Mouse (Mus musculus) liver, embryonic 15.5 days (tissue): ENCODE results near the gene Tmem213. TPM values are rescaled to one million over a fixed set of nuclear protein-coding genes. Genes with fewer than 3 reads are reported as not detected.

Source experiments
- ATAC-seq: fragments of 200-750 bp; cut with Nextera tagmentation; 2 replicates; pipeline ENCODE4 v1.8.0; 2017; ENCODE audit warnings: moderate number of reproducible peaks, mild to moderate bottlenecking, moderate library complexity; ENCODE audit not compliant: insufficient read depth
- H3K27ac ChIP-seq: fragments of 300-500 bp; sonication (generic); replicated peaks from 2 replicates; pipeline ENCODE4 v1.5.1; 2015; ENCODE audit warnings: mild to moderate bottlenecking, inconsistent platforms
- H3K27me3 ChIP-seq: fragments of 300-500 bp; sonication (generic); 2 replicates; pipeline ENCODE4 v1.6.1; 2015; ENCODE audit warnings: mild to moderate bottlenecking, inconsistent platforms
- H3K36me3 ChIP-seq: fragments of 300-500 bp; sonication (generic); replicated peaks from 2 replicates; pipeline ENCODE4 v1.6.1; 2015; ENCODE audit warnings: moderate library complexity, mild to moderate bottlenecking, inconsistent platforms
- H3K4me1 ChIP-seq: fragments of 300-500 bp; sonication (generic); replicated peaks from 2 replicates; pipeline ENCODE4 v1.6.1; 2015; ENCODE audit warnings: inconsistent platforms
- H3K4me2 ChIP-seq: fragments of 300-500 bp; sonication (generic); 2 replicates; pipeline ENCODE4 v1.6.1; 2015; ENCODE audit warnings: moderate library complexity, mild to moderate bottlenecking, inconsistent platforms
- H3K4me3 ChIP-seq: fragments of 300-500 bp; sonication (generic); replicated peaks from 2 replicates; pipeline ENCODE4 v1.5.1; 2015; ENCODE audit warnings: mild to moderate bottlenecking, inconsistent platforms
- H3K9ac ChIP-seq: fragments of 300-500 bp; sonication (generic); 2 replicates; pipeline ENCODE4 v1.6.1; 2015; ENCODE audit warnings: moderate library complexity, mild to moderate bottlenecking, inconsistent platforms
- H3K9me3 ChIP-seq: fragments of 300-500 bp; sonication (generic); replicated peaks from 2 replicates; pipeline ENCODE4 v1.6.1; 2016; ENCODE audit warnings: inconsistent platforms
- WGBS: fragments of 180-500 bp; shearing (Covaris S2); methylation state at CpG from one replicate; pipeline ENCODE4 v1.1.7; 2015; ENCODE audit warnings: mixed read lengths; ENCODE audit not compliant: insufficient replicate concordance; 5-methylcytosine and 5-hydroxymethylcytosine counted together
- polyA plus RNA-seq: library from polyadenylated mRNA; unstranded; fragments of >200 nt; fragmentation: Nextera tagmentation; extraction: Ambion mirVana; gene quantifications from 2 replicates; pipeline ENCODE4 v1.2.1, GENCODE M21; 2015

The Tmem213 gene
- not detected in 2 replicates for polyA plus RNA-seq

DNA sequence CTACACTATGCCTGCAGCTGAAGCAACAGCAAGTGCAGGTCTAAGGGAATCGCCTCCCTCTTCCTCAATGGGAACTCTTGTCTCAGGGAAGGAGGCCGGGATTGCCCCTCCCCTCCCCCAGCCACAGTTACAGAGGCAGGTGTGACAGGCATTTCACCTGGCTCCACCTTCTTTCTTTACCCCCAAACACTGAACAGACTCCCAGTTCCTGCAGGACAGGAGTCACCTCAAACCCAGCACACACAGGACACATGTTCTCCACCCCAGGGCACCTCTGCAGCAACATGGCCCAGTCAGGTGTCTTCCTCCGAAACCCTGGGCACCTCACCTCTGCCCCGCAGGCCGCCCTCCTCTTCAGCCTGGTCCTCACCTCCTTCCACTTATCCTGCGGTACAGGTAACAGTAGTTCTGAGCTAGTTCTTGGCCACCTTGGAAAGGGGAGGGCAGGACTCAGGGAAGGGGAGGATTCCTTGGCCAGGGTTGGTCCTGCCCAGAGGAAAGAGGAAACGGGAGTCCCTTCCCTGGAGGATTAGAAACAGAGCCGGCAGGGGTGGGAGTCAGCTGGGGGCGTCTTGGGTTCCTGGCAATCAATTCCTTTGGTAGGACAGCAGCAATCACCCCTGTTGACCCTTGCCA is at the start of gene Tmem213:
Tmem213 (plus strand) TSS at position 96 of the 636 bp plus-strand sequence.
- no peak within 1 kb of the TSS for H3K4me2 ChIP-seq
- no peaks in the 10 kb centered on the region for H3K9me3 ChIP-seq
- H3K4me1 ChIP-seq, result no peaks in the 10 kb centered on the region
- H3K27ac ChIP-seq, result no peak within 1 kb of the TSS
- 26% methylated on average over 9 of the region's 9 CpGs for WGBS
- H3K9ac ChIP-seq, result no peak within 1 kb of the TSS
- H3K27me3 ChIP-seq, result peaks cover 3% of the 10 kb centered on the region; the same call in 1 of the 2 replicates
- no peak within 1 kb of the TSS for H3K4me3 ChIP-seq
- no peaks in the 10 kb centered on the region for H3K36me3 ChIP-seq
- no peak for ATAC-seq

DNA sequence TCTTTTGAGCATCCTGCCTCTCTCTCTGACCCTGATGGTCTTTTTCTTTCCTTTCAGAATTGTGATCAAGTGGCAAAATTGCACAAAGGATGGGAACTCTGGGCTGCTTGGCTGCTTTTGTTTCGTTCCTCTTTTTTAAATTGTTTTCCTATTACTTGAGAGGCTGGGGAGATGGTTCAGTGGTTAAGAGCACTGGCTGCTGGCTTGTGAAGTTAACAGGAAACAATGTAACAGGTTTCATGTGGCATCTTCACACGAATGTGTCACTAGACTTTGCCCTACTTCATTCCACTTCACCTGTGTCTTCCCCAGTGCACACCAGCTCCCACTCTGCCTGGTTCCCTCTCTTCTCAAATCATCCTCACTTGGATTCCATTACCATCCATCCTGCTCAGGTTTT is 44.4 kb upstream of the Tmem213 start:
- H3K27ac ChIP-seq, result no peak overlapping the region
- no peak overlapping the region for H3K9ac ChIP-seq
- H3K27me3 ChIP-seq, result no peaks in the 10 kb centered on the region
- H3K9me3 ChIP-seq, result no peaks in the 10 kb centered on the region
- no peak overlapping the region for H3K4me2 ChIP-seq
- H3K36me3 ChIP-seq, result no peaks in the 10 kb centered on the region
- H3K4me3 ChIP-seq, result no peak overlapping the region
- no peak for ATAC-seq
- no peaks in the 10 kb centered on the region for H3K4me1 ChIP-seq
- 17% methylated on average over 2 of the region's 2 CpGs for WGBS

DNA sequence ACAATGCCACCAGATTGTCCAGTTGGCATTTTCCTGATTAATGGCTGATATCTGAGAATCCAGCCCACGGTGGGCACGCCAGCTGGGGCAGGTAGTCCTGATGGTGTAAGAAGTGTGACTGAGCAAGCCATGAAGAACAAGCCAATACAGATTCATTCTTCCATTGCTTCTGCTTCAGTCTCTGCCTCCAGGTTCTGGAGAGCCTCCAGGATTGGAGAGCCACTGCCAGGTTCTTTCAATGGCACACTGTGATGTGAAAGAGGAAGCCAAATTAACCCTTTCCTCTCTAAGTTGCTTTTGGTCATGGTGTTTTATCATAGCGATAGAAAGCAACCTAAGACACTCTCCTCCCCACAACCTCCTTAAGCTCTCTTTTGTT is 43.9 kb upstream of the Tmem213 start:
- 63% methylated on average over 3 of the region's 3 CpGs for WGBS
- no peaks in the 10 kb centered on the region for H3K4me1 ChIP-seq
- H3K9me3 ChIP-seq, result no peaks in the 10 kb centered on the region
- no peak overlapping the region for H3K4me2 ChIP-seq
- no peak overlapping the region for H3K4me3 ChIP-seq
- H3K9ac ChIP-seq, result no peak overlapping the region
- no peak for ATAC-seq
- H3K27ac ChIP-seq, result no peak overlapping the region
- H3K36me3 ChIP-seq, result no peaks in the 10 kb centered on the region
- H3K27me3 ChIP-seq, result no peaks in the 10 kb centered on the region

DNA sequence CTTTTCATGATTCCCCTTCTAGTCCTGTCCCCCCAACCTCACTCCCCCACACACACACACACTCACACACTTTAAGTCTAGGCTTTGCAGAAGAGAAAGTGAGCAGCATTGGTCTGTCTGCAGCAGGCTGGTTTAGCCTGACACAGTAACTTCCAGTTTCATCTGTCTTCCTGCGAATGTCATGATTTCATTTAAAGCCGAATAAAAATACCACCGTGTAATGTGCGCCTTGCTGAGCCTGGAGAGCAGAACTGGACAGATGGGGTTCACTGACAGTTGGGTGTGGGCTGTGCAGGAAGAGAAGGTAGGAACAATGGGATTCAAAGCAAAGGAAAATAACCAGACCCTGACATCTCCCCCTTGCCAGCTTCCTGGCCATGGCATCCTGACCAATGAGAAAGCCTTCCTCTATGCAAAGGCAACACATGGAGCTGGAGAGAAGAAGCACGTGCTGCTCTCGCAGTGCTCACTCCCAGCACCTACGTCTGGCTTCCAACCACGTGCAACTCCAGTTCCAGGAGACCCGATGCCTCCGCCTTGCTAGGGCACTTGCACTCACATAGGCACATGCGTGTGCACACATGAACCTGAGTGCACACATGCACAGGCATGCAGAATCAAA is 43.4 kb upstream of the Tmem213 start:
- Histone ChIP-seq H3K4me2 (no peak overlapping the region), H3K9me3 (no peaks in the 10 kb centered on the region), H3K36me3 (no peaks in the 10 kb centered on the region), H3K27me3 (no peaks in the 10 kb centered on the region), H3K4me3 (no peak overlapping the region), H3K9ac (no peak overlapping the region), H3K4me1 (peaks cover 1% of the 10 kb centered on the region; the same call in 1 of the 2 replicates), H3K27ac (no peak overlapping the region)
- 54% methylated on average over 11 of the region's 11 CpGs for WGBS
- ATAC-seq, result no peak

DNA sequence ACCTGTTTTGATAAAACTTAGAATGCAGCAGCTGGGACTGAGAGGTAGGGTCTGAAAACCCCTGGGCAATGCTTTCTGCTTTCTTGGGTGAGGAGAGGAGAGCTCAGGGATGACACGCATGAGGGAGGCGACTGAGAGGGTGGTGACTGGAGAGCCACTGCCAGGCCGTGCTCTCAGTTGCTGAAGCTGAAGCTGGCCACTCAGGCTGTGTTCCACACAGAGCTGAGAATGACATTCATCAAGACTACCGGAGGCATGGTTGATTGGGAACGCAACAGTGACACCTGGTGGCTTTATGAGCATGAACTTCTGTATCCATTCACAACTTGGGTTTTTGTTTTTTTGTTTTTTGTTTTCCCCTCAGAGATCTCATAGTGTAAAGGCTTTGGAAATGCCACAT is 42.8 kb upstream of the Tmem213 start:
- Histone ChIP-seq H3K27ac (no peak overlapping the region), H3K9me3 (no peaks in the 10 kb centered on the region), H3K36me3 (no peaks in the 10 kb centered on the region), H3K4me3 (no peak overlapping the region), H3K27me3 (no peaks in the 10 kb centered on the region), H3K4me1 (peaks cover 7% of the 10 kb centered on the region), H3K4me2 (no peak overlapping the region), H3K9ac (no peak overlapping the region)
- ATAC-seq, result no peak
- 5% methylated on average over 5 of the region's 5 CpGs for WGBS

DNA sequence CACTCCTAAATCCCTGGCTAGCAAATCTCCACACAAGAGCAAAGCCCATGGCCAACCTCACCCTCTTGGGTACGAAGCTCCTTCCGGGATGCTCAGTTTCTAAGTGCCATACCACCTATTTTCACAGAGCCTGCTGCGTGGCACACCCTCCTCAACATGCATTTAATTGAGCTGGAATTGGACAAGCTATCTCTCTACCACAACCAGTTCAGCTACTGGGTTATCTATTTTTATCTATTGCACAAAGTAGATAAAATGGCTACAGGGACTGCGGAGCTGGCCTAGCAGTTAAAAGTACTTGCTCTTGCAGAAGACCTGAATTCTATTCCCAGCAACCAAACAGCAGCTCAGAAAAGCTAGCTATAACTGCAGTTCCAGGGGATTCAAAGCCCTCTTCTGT is 37.8 kb upstream of the Tmem213 start:
- no peak overlapping the region for H3K4me2 ChIP-seq
- no peaks in the 10 kb centered on the region for H3K27me3 ChIP-seq
- H3K9me3 ChIP-seq, result no peaks in the 10 kb centered on the region
- H3K27ac ChIP-seq, result no peak overlapping the region
- no peaks in the 10 kb centered on the region for H3K36me3 ChIP-seq
- ATAC-seq, result peak; percentile 54
- 39% methylated on average over 4 of the region's 4 CpGs for WGBS
- peaks cover 21% of the 10 kb centered on the region for H3K4me1 ChIP-seq
- H3K9ac ChIP-seq, result no peak overlapping the region
- H3K4me3 ChIP-seq, result no peak overlapping the region

DNA sequence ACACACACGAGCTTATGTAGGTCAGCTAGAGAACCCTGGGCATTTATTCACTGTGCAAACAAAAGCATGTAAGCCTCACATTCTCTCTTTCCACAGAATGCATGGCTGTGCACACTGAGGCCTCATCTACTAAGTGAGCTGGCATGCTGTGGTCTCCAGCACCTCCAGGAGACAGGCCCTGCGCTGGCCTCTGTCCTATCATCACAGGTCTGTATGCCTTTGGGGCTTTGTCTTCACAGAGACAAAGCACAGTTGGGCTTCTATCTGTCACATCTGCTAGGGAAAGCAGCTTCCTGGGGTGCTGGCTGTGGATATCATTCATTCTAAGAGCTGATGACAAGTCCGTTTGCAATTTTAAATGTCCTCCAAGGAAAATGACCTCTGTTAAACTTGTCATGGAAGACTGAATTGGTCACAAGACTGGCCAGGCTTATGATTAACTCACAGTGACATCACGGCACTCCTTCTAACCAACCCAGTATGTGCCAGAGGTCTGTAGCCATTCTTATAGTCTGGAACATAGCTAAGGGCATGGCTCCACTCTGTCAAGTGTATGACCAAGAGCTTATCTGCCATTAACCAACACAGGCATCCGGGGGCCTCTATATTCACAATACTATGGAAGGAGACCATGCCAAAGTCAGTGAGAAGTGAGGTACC is 36.8 kb upstream of the Tmem213 start:
- Histone ChIP-seq H3K4me3 (no peak overlapping the region), H3K9me3 (no peaks in the 10 kb centered on the region), H3K27ac (no peak overlapping the region), H3K36me3 (no peaks in the 10 kb centered on the region), H3K4me2 (no peak overlapping the region), H3K27me3 (no peaks in the 10 kb centered on the region), H3K4me1 (peaks cover 21% of the 10 kb centered on the region), H3K9ac (no peak overlapping the region)
- WGBS, result 48% methylated on average over 5 of the region's 5 CpGs
- ATAC-seq, result peak; percentile 57

DNA sequence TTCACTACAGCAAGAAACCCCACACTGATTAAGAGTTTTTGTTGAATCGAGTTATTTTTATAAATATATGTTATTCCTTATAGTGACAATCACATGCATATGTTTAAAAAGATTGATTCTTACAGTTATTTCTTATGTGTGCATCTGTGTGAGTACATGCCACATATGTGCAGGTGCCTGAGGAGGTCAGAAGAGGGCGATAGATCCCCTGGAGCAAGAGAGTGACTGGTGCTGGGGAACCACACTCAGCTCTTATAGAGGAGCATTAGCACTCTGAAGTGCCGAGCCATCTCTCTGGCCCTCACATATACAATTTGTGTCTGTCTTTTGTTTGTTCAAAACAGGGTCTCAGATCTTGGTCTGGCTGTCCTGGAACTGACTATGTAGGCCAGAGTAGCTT is 35.5 kb upstream of the Tmem213 start:
- peaks cover 21% of the 10 kb centered on the region for H3K4me1 ChIP-seq
- ATAC-seq, result no peak
- H3K36me3 ChIP-seq, result no peaks in the 10 kb centered on the region
- H3K4me2 ChIP-seq, result no peak overlapping the region
- no peaks in the 10 kb centered on the region for H3K27me3 ChIP-seq
- no peak overlapping the region for H3K27ac ChIP-seq
- no peak overlapping the region for H3K4me3 ChIP-seq
- H3K9ac ChIP-seq, result no peak overlapping the region
- H3K9me3 ChIP-seq, result no peaks in the 10 kb centered on the region
- 71% methylated on average over 3 of the region's 3 CpGs for WGBS

DNA sequence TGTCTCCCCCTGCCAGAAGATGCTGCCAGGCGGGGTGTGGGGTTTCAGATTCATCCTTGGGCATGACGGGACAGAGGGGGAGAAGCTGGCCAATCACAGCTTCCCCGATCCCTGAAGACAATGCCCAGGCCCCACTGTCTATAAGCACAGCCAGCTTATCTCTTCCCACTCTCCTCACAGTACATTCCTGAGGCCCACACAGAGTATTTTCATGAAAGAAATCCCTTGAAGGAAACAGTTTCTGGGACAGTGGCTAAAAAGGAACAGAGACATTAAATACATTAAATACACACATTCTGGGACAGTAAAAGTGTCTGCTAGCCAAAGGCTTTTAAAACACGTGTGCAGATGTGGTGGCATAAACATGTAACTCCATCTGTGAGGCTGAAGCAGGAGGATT is 28.7 kb upstream of the Tmem213 start:
- Histone ChIP-seq H3K27ac (no peak overlapping the region), H3K9me3 (no peaks in the 10 kb centered on the region), H3K9ac (no peak overlapping the region), H3K4me2 (no peak overlapping the region), H3K27me3 (no peaks in the 10 kb centered on the region), H3K36me3 (no peaks in the 10 kb centered on the region), H3K4me3 (no peak overlapping the region), H3K4me1 (no peaks in the 10 kb centered on the region)
- no peak for ATAC-seq
- 43% methylated on average over 4 of the region's 4 CpGs for WGBS

DNA sequence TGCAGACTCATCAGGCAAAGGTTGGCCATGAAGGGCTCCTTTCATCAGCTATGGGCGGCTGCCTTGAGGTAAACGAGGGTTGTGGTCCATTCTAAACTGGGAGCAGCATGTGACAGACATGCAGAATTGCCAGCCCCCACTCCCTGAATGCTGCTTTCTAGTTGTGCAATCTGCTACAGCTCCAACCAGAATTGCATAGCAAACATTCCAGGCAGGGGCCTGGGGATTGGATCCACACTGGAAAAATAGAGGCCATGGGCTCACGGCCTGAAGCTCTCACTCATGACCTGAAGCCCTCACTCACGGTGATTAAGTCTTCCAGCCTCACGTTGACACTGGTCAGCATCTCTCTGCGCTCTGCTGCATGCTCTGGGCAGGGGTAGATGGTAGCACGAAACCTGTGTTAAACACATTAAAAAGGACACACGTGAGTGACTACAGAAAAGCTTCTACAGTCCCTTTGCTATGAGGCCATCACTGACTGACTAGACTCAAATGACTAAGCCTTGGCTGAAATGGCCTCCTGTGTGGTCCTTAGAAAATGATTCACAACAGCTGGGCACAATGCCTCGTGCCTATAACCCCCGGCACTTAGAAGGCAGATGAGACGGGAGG is 27.2 kb upstream of the Tmem213 start:
- no peak overlapping the region for H3K27ac ChIP-seq
- no peak overlapping the region for H3K9ac ChIP-seq
- peak; percentile 58 for ATAC-seq
- no peak overlapping the region for H3K4me3 ChIP-seq
- no peaks in the 10 kb centered on the region for H3K4me1 ChIP-seq
- no peaks in the 10 kb centered on the region for H3K9me3 ChIP-seq
- no peaks in the 10 kb centered on the region for H3K27me3 ChIP-seq
- no peaks in the 10 kb centered on the region for H3K36me3 ChIP-seq
- H3K4me2 ChIP-seq, result no peak overlapping the region
- 57% methylated on average over 11 of the region's 11 CpGs for WGBS

DNA sequence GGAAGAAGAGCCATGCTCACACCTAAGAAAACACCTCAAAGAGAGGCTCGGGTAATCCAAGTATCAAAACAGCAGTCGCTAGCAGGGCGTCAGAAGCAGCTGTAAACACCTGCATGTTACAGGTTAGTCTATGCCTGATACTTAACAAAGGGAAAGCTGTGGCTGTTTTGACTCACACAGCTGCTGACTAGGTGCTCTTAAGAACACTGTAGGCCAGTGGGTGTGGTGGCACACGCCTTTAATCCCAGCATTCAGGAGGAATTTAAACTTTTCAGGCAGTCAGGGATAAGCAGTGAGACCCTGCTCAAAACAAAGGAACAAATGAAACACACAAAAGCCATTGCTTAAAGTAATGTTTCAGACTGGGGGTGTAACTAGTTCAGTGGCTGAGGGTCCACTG is 25.9 kb upstream of the Tmem213 start:
- Histone ChIP-seq H3K4me2 (no peak overlapping the region), H3K4me3 (no peak overlapping the region), H3K27ac (no peak overlapping the region), H3K36me3 (no peaks in the 10 kb centered on the region), H3K27me3 (no peaks in the 10 kb centered on the region), H3K4me1 (no peaks in the 10 kb centered on the region), H3K9me3 (no peaks in the 10 kb centered on the region), H3K9ac (no peak overlapping the region)
- WGBS, result 44% methylated on average over 4 of the region's 4 CpGs
- no peak for ATAC-seq
